Mouse (Mus musculus): ENCODE measurements around the gene Hoxa7. TPM values are rescaled to one million over a fixed set of nuclear protein-coding genes. Genes with fewer than 3 reads are reported as not detected.

Gene Hoxa7
- polyA plus RNA-seq, 1 experiment from 2014 or later: 13.9 TPM

GRCm38 (mm10) chr6:52259081-52259790 lies 37.6 kb upstream of the Hoxa7 start:
- H3K4me1 ChIP-seq (ENCODE audit: control insufficient read depth, insufficient read depth, low read length): 0 out of 2 replicates have a peak, but pooled peaks cover 5% of the 10 kb centered on the region
- no peaks in the 10 kb centered on the region for H3K9me3 ChIP-seq (ENCODE audit: control insufficient read depth, low read depth, low read length)
- no peak overlapping the region for H3K27ac ChIP-seq (ENCODE audit: low read length)
- H3K27me3 ChIP-seq (ENCODE audit: control insufficient read depth, insufficient read depth, low read length): peaks cover 52% of the 10 kb centered on the region
- peak overlapping the region; percentile 20; the same call in 1 of the 2 replicates for H3K4me3 ChIP-seq (ENCODE audit: low read depth, low read length)
- WGBS: 2% methylated on average over 24 of the region's 25 CpGs
- no peak overlapping the region for H3K4me2 ChIP-seq (replicated peaks; ENCODE audit: low read depth, low read length)
- ATAC-seq (ENCODE audit: insufficient number of reproducible peaks, insufficient read depth, low FRiP score, low read depth): no peak
- no peak overlapping the region for H3K9ac ChIP-seq (replicated peaks; ENCODE audit: low read depth, low read length)
- no peaks in the 10 kb centered on the region for H3K36me3 ChIP-seq (ENCODE audit: control insufficient read depth, insufficient read depth, low read length)

GRCm38 (mm10) chr6:52256956-52257355 lies 35.3 kb upstream of the Hoxa7 start:
- Histone ChIP-seq H3K36me3 (ENCODE audit: control insufficient read depth, insufficient read depth, low read length) (no peaks in the 10 kb centered on the region), H3K4me3 (ENCODE audit: low read depth, low read length) (no peak overlapping the region), H3K27ac (ENCODE audit: low read length) (no peak overlapping the region), H3K9me3 (ENCODE audit: control insufficient read depth, low read depth, low read length) (no peaks in the 10 kb centered on the region), H3K9ac (replicated peaks; ENCODE audit: low read depth, low read length) (no peak overlapping the region), H3K4me2 (replicated peaks; ENCODE audit: low read depth, low read length) (no peak overlapping the region), H3K27me3 (ENCODE audit: control insufficient read depth, insufficient read depth, low read length) (peaks cover 46% of the 10 kb centered on the region), H3K4me1 (ENCODE audit: control insufficient read depth, insufficient read depth, low read length) (0 out of 2 replicates have a peak, but pooled peaks cover 5% of the 10 kb centered on the region)
- 0% methylated on average over 6 of the region's 6 CpGs for WGBS
- no peak for ATAC-seq (ENCODE audit: insufficient number of reproducible peaks, insufficient read depth, low FRiP score, low read depth)

GRCm38 (mm10) chr6:52253511-52254500 lies 32.2 kb upstream of the Hoxa7 start:
- no peak overlapping the region for H3K27ac ChIP-seq (ENCODE audit: low read length)
- no peaks in the 10 kb centered on the region for H3K36me3 ChIP-seq (ENCODE audit: control insufficient read depth, insufficient read depth, low read length)
- 1% methylated on average over 59 of the region's 59 CpGs for WGBS
- H3K4me2 ChIP-seq (replicated peaks; ENCODE audit: low read depth, low read length): no peak overlapping the region
- peaks cover 57% of the 10 kb centered on the region for H3K27me3 ChIP-seq (ENCODE audit: control insufficient read depth, insufficient read depth, low read length)
- H3K9ac ChIP-seq (replicated peaks; ENCODE audit: low read depth, low read length): no peak overlapping the region
- no peaks in the 10 kb centered on the region for H3K9me3 ChIP-seq (ENCODE audit: control insufficient read depth, low read depth, low read length)
- ATAC-seq (ENCODE audit: insufficient number of reproducible peaks, insufficient read depth, low FRiP score, low read depth): no peak
- no peaks in the 10 kb centered on the region for H3K4me1 ChIP-seq (ENCODE audit: control insufficient read depth, insufficient read depth, low read length)
- no peak overlapping the region for H3K4me3 ChIP-seq (ENCODE audit: low read depth, low read length)

- WGBS: 1% methylated on average over 35 of the region's 35 CpGs
- no peak overlapping the region for H3K4me3 ChIP-seq (ENCODE audit: low read depth, low read length)
- no peaks in the 10 kb centered on the region for H3K4me1 ChIP-seq (ENCODE audit: control insufficient read depth, insufficient read depth, low read length)
- H3K27ac ChIP-seq (ENCODE audit: low read length): no peak overlapping the region
- H3K36me3 ChIP-seq (ENCODE audit: control insufficient read depth, insufficient read depth, low read length): no peaks in the 10 kb centered on the region
- no peaks in the 10 kb centered on the region for H3K9me3 ChIP-seq (ENCODE audit: control insufficient read depth, low read depth, low read length)
- no peak overlapping the region for H3K4me2 ChIP-seq (replicated peaks; ENCODE audit: low read depth, low read length)
- peaks cover 60% of the 10 kb centered on the region for H3K27me3 ChIP-seq (ENCODE audit: control insufficient read depth, insufficient read depth, low read length)
- H3K9ac ChIP-seq (replicated peaks; ENCODE audit: low read depth, low read length): no peak overlapping the region
- no peak for ATAC-seq (ENCODE audit: insufficient number of reproducible peaks, insufficient read depth, low FRiP score, low read depth)
Observed at GRCm38 (mm10) chr6:52252775-52253376, 31.2 kb upstream of the Hoxa7 start.

- Histone ChIP-seq H3K27ac (ENCODE audit: low read length) (no peak overlapping the region), H3K4me1 (ENCODE audit: control insufficient read depth, insufficient read depth, low read length) (no peaks in the 10 kb centered on the region), H3K9me3 (ENCODE audit: control insufficient read depth, low read depth, low read length) (no peaks in the 10 kb centered on the region), H3K9ac (replicated peaks; ENCODE audit: low read depth, low read length) (no peak overlapping the region), H3K4me3 (ENCODE audit: low read depth, low read length) (no peak overlapping the region), H3K36me3 (ENCODE audit: control insufficient read depth, insufficient read depth, low read length) (no peaks in the 10 kb centered on the region), H3K27me3 (ENCODE audit: control insufficient read depth, insufficient read depth, low read length) (peaks cover 62% of the 10 kb centered on the region), H3K4me2 (replicated peaks; ENCODE audit: low read depth, low read length) (no peak overlapping the region)
- no peak for ATAC-seq (ENCODE audit: insufficient number of reproducible peaks, insufficient read depth, low FRiP score, low read depth)
- whole genome bisulfite sequencing: 3% methylated on average over 24 of the region's 24 CpGs
Observed at GRCm38 (mm10) chr6:52252016-52252774, 30.5 kb upstream of the Hoxa7 start.

- H3K9me3 ChIP-seq (ENCODE audit: control insufficient read depth, low read depth, low read length): no peaks in the 10 kb centered on the region
Observed at GRCm38 (mm10) chr6:52251177-52251879, 29.7 kb upstream of the Hoxa7 start.

GRCm38 (mm10) chr6:52249826-52250225 lies 28.2 kb upstream of the Hoxa7 start:
- no peaks in the 10 kb centered on the region for H3K4me1 ChIP-seq (ENCODE audit: control insufficient read depth, insufficient read depth, low read length)
- no peaks in the 10 kb centered on the region for H3K9me3 ChIP-seq (ENCODE audit: control insufficient read depth, low read depth, low read length)

More at GRCm38 (mm10) chr6:52251177-52251879, 29.7 kb upstream of the Hoxa7 start:
- WGBS: 13% methylated on average over 7 of the region's 7 CpGs
- Histone ChIP-seq H3K4me2 (replicated peaks; ENCODE audit: low read depth, low read length) (no peak overlapping the region), H3K9ac (replicated peaks; ENCODE audit: low read depth, low read length) (no peak overlapping the region), H3K27me3 (ENCODE audit: control insufficient read depth, insufficient read depth, low read length) (peaks cover 65% of the 10 kb centered on the region), H3K27ac (ENCODE audit: low read length) (no peak overlapping the region), H3K4me3 (ENCODE audit: low read depth, low read length) (no peak overlapping the region), H3K36me3 (ENCODE audit: control insufficient read depth, insufficient read depth, low read length) (no peaks in the 10 kb centered on the region), H3K4me1 (ENCODE audit: control insufficient read depth, insufficient read depth, low read length) (no peaks in the 10 kb centered on the region)
- no peak for ATAC-seq (ENCODE audit: insufficient number of reproducible peaks, insufficient read depth, low FRiP score, low read depth)

More at GRCm38 (mm10) chr6:52249826-52250225, 28.2 kb upstream of the Hoxa7 start:
- peaks cover 69% of the 10 kb centered on the region for H3K27me3 ChIP-seq (ENCODE audit: control insufficient read depth, insufficient read depth, low read length)
- H3K27ac ChIP-seq (ENCODE audit: low read length): no peak overlapping the region
- no peak for ATAC-seq (ENCODE audit: insufficient number of reproducible peaks, insufficient read depth, low FRiP score, low read depth)
- no peak overlapping the region for H3K4me3 ChIP-seq (ENCODE audit: low read depth, low read length)
- H3K36me3 ChIP-seq (ENCODE audit: control insufficient read depth, insufficient read depth, low read length): no peaks in the 10 kb centered on the region
- H3K4me2 ChIP-seq (replicated peaks; ENCODE audit: low read depth, low read length): no peak overlapping the region
- 3% methylated on average over 4 of the region's 4 CpGs for WGBS
- no peak overlapping the region for H3K9ac ChIP-seq (replicated peaks; ENCODE audit: low read depth, low read length)

Measured in stomach, embryonic 14.5 days (tissue).